Mouse (Mus musculus): Measurements from ENCODE around the gene Zfp68. TPM values are rescaled to one million over a fixed set of nuclear protein-coding genes. Genes with fewer than 3 reads are reported as not detected.
A peak's percentile ranks its signal among the peaks of the same experiment; 100 is the strongest.

Zfp68 gene
- 77.6 and 77.8 TPM in 2 replicates for polyA plus RNA-seq (2014; fragmentation: Nextera tagmentation; extraction: Ambion mirVana)

DNA sequence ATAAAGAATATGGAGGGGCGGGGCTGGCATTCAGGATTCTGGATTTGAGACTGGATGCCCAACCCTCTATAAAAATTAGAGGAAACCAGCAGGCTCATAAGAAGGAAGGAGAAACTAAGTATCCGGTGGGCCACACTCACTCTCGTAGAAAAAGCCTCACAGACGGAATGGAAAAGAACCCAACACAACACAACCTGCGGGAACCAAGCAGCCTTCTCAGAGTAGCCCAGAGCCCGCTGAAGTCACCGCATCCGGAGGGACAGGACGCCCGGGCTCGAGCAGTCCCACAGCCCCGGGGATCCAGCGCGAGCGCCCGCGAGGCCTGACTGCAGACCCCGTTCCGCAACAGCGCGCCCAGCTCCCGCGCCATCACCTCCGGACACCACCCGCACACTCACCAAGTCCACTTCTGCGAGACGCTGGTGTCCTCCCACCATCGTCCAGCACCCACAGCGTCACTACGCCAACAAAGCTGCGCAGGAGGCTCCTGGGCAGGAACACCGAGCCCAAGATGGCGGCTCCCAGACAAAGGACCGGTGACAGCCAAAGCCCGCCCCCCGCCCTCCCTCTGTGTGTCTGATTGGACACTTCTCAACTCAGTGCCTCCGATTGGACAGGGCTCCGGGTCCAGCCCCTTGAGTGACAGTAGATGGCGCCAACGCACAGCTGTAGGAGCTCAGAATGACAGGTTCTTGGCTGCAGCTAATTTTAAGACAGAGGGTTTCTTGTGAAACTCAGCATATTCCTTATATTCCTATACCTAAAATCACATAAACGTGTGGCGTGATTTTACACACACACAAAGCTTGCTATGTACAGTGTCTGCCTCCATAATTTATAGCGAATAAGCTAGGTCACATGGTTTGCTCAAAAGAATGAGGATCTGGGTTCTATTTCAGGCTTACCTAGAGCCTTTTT is at the start of gene Zfp68:
Gene Zfp68, minus strand, starts transcription at position 551 of the 918 bp plus-strand sequence.
- ATAC-seq (ENCODE audit: insufficient number of reproducible peaks, low FRiP score, low TSS enrichment, low read depth) (peak; percentile 97), DNase-seq (ENCODE audit: low spot score) (peak; percentile 95)
- peak within 1 kb of the TSS; percentile 92 for H3K27ac ChIP-seq (replicated peaks; ENCODE audit: low read depth, low read length)
- H3K9ac ChIP-seq (ENCODE audit: low read length): peak within 1 kb of the TSS; percentile 97
- H3K36me3 ChIP-seq (ENCODE audit: control insufficient read depth, insufficient read depth, low read length): peaks cover 31% of the 10 kb centered on the region
- H3K27me3 ChIP-seq (ENCODE audit: control insufficient read depth, insufficient read depth, low read length): no peaks in the 10 kb centered on the region
- H3K4me1 ChIP-seq (ENCODE audit: control insufficient read depth, insufficient read depth, low read length): 0 out of 2 replicates have a peak, but pooled peaks cover 2% of the 10 kb centered on the region
- H3K9me3 ChIP-seq (ENCODE audit: control insufficient read depth, low read length): peaks cover 13% of the 10 kb centered on the region; the same call in 1 of the 2 replicates
- peak within 1 kb of the TSS; percentile 92 for H3K4me3 ChIP-seq (ENCODE audit: low read depth, low read length)
- WGBS: under 1% methylated on average over 43 of the region's 43 CpGs
- H3K4me2 ChIP-seq (ENCODE audit: low read depth, severe bottlenecking): peak within 1 kb of the TSS; percentile 35

DNA sequence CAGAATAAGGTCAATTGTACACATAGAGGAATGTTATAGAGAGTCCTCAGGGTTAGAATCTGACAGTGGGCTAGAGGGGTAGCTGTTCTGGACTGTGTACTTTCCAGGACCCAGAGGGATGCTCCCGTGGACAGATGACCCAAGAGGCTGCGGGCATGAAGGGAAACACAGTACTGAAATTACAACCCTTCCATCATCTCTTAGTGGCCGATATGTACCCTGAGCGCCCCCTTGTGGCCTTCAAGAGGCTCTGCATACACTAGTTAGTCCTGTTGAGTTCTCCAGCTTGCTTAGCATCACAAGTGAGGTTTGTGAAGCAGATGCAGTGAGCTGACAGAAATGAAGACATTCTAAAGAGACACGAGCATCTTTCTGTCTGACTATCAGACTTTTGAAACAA is 39.4 kb upstream of the Zfp68 start:
- Histone ChIP-seq H3K9ac (ENCODE audit: low read length) (no peak overlapping the region), H3K36me3 (ENCODE audit: control insufficient read depth, insufficient read depth, low read length) (no peaks in the 10 kb centered on the region), H3K9me3 (ENCODE audit: control insufficient read depth, low read length) (no peaks in the 10 kb centered on the region), H3K4me1 (ENCODE audit: control insufficient read depth, insufficient read depth, low read length) (no peaks in the 10 kb centered on the region), H3K4me3 (ENCODE audit: low read depth, low read length) (no peak overlapping the region), H3K27ac (replicated peaks; ENCODE audit: low read depth, low read length) (no peak overlapping the region), H3K27me3 (ENCODE audit: control insufficient read depth, insufficient read depth, low read length) (no peaks in the 10 kb centered on the region), H3K4me2 (ENCODE audit: low read depth, severe bottlenecking) (no peak overlapping the region)
- DNase-seq (ENCODE audit: low spot score): peak; percentile 78
- 15% methylated on average over 5 of the region's 5 CpGs for WGBS
- no peak for ATAC-seq (ENCODE audit: insufficient number of reproducible peaks, low FRiP score, low TSS enrichment, low read depth)

DNA sequence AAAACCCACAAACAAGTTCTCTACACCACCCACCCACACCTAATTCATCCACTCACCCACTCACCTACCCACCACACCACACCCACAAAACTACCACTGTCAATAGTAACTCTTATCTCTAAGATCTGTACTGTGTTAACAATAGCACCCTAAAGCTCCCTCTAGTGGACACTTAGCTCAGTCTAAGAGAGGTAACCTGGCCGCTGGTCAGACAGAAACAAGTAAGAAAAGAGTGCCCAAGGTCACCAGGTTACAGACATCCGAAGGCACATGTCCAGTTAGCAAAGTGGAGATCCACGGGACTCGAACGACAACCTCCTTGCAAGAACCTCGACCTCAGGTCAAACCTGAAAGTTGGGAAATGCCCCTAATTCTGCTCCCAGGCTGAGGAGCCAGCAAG is 38.3 kb upstream of the Zfp68 start:
- no peak overlapping the region for H3K9ac ChIP-seq (ENCODE audit: low read length)
- ATAC-seq (ENCODE audit: insufficient number of reproducible peaks, low FRiP score, low TSS enrichment, low read depth): peak; percentile 62; the same call in 1 of the 2 replicates
- 32% methylated on average over 6 of the region's 6 CpGs for WGBS
- H3K9me3 ChIP-seq (ENCODE audit: control insufficient read depth, low read length): no peaks in the 10 kb centered on the region
- no peaks in the 10 kb centered on the region for H3K36me3 ChIP-seq (ENCODE audit: control insufficient read depth, insufficient read depth, low read length)
- no peak overlapping the region for H3K27ac ChIP-seq (replicated peaks; ENCODE audit: low read depth, low read length)
- no peak overlapping the region for H3K4me3 ChIP-seq (ENCODE audit: low read depth, low read length)
- no peak overlapping the region for H3K4me2 ChIP-seq (ENCODE audit: low read depth, severe bottlenecking)
- no peaks in the 10 kb centered on the region for H3K27me3 ChIP-seq (ENCODE audit: control insufficient read depth, insufficient read depth, low read length)
- no peaks in the 10 kb centered on the region for H3K4me1 ChIP-seq (ENCODE audit: control insufficient read depth, insufficient read depth, low read length)
- peak; percentile 36 for DNase-seq (ENCODE audit: low spot score)

DNA sequence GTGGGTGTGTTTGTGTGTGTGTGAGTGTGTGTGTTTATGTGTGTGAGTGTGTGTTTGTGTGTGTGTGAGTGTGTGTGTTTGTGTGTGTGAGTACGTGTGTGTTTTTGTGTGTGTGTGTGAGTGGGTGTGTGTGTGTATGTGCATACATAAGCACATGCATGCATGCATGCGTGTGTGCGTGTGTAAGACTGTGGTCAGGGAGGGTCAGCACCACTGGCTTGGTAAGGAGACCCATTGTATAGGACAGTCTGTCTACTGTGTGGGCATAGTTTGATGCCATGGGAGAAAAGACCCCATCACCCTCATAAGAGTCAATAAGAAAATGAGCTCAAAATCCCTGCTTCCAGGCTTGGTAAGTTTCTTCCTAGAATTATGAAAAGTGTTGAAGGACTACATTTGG is 37.8 kb upstream of the Zfp68 start:
- Histone ChIP-seq H3K36me3 (ENCODE audit: control insufficient read depth, insufficient read depth, low read length) (no peaks in the 10 kb centered on the region), H3K9ac (ENCODE audit: low read length) (no peak overlapping the region), H3K27me3 (ENCODE audit: control insufficient read depth, insufficient read depth, low read length) (no peaks in the 10 kb centered on the region), H3K9me3 (ENCODE audit: control insufficient read depth, low read length) (no peaks in the 10 kb centered on the region), H3K27ac (replicated peaks; ENCODE audit: low read depth, low read length) (no peak overlapping the region), H3K4me3 (ENCODE audit: low read depth, low read length) (no peak overlapping the region), H3K4me1 (ENCODE audit: control insufficient read depth, insufficient read depth, low read length) (no peaks in the 10 kb centered on the region), H3K4me2 (ENCODE audit: low read depth, severe bottlenecking) (no peak overlapping the region)
- ATAC-seq (ENCODE audit: insufficient number of reproducible peaks, low FRiP score, low TSS enrichment, low read depth): no peak
- DNase-seq (ENCODE audit: low spot score): no peak
- 90% methylated on average over 3 of the region's 3 CpGs for WGBS

DNA sequence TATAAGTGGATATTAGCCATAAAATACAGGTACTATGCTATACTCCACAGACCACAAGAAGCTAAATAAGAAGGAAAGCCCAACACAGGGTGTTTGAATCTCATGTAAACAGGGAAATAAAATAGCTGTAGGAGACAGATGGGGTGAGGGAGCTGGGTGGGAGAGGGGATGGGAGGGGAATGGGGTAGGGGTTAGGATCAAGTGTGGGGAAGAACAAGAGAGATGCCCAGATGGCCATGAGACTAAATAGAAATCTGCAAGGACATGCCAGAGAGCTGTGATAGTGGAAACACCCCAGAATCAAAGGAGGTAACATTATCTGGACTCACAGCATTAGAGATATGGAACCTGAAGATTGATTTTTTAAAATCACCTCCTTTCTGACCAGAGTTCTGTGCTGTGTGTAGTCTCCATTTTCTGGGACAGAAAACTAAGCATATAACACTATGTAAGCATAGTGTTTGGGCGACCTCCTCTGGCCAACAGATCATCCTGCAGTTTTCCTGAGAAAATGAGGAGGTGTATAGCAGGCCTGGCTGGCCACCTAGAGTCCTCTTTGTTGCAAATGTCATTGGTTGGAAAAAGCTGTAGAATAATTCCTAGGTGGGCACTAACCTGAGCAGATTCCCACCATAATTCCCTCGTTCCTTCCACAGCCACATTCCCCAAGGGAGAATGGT is 37.1 kb upstream of the Zfp68 start:
- Histone ChIP-seq H3K36me3 (ENCODE audit: control insufficient read depth, insufficient read depth, low read length) (no peaks in the 10 kb centered on the region), H3K27ac (replicated peaks; ENCODE audit: low read depth, low read length) (no peak overlapping the region), H3K27me3 (ENCODE audit: control insufficient read depth, insufficient read depth, low read length) (no peaks in the 10 kb centered on the region), H3K4me2 (ENCODE audit: low read depth, severe bottlenecking) (no peak overlapping the region), H3K4me1 (ENCODE audit: control insufficient read depth, insufficient read depth, low read length) (no peaks in the 10 kb centered on the region), H3K4me3 (ENCODE audit: low read depth, low read length) (no peak overlapping the region), H3K9ac (ENCODE audit: low read length) (no peak overlapping the region), H3K9me3 (ENCODE audit: control insufficient read depth, low read length) (no peaks in the 10 kb centered on the region)
- WGBS: 24% methylated on average over 2 of the region's 2 CpGs
- ATAC-seq (ENCODE audit: insufficient number of reproducible peaks, low FRiP score, low TSS enrichment, low read depth) (0 out of 2 replicates have a peak, but pooled peaks have one; percentile 62), DNase-seq (ENCODE audit: low spot score) (peak; percentile 63)

DNA sequence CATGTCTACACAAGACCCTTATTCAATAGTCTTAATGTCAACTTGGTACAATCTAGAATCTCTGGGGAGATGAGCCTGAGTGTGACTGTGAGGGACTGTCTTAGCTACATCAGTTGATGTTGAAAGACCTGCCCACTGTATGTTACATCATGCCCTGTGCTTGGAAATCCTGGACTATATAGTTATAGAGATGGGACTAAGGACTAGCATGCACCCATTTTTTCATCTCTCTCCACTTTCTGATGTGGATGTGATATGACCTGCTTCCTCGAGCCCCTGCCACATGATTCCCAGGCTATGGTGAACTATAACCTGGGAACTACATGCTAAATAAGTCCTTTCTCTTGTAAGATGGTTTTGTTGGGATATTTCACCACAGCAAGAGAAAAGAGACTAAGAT is 33.4 kb upstream of the Zfp68 start:
- H3K27ac ChIP-seq (replicated peaks; ENCODE audit: low read depth, low read length): no peak overlapping the region
- ATAC-seq (ENCODE audit: insufficient number of reproducible peaks, low FRiP score, low TSS enrichment, low read depth) (no peak), DNase-seq (ENCODE audit: low spot score) (no peak)
- H3K36me3 ChIP-seq (ENCODE audit: control insufficient read depth, insufficient read depth, low read length): no peaks in the 10 kb centered on the region
- H3K27me3 ChIP-seq (ENCODE audit: control insufficient read depth, insufficient read depth, low read length): no peaks in the 10 kb centered on the region
- no peak overlapping the region for H3K4me3 ChIP-seq (ENCODE audit: low read depth, low read length)
- no peaks in the 10 kb centered on the region for H3K9me3 ChIP-seq (ENCODE audit: control insufficient read depth, low read length)
- 90% methylated on average over 1 of the region's 1 CpGs for WGBS
- H3K4me2 ChIP-seq (ENCODE audit: low read depth, severe bottlenecking): no peak overlapping the region
- no peaks in the 10 kb centered on the region for H3K4me1 ChIP-seq (ENCODE audit: control insufficient read depth, insufficient read depth, low read length)
- no peak overlapping the region for H3K9ac ChIP-seq (ENCODE audit: low read length)

DNA sequence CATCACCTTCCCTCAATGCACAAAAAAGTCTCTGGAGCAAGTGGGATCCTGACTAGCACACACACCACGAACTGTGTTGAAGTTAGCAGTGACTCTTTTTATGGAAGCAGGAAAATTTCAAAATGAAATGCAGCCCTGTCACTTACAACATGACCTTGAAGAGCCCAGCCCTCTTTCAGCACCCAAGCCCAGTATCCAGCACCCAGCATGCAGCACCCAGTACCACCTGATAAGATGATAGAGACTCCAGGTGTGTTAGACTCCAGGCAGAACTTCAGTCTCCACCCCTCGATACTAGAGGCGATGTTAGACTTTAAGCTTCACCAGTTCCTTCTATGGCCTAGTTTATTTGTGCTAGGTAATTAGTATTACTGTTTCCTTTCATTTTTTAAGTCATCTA is 22.2 kb upstream of the Zfp68 start:
- WGBS: 96% methylated on average over 3 of the region's 3 CpGs
- no peak overlapping the region for H3K9ac ChIP-seq (ENCODE audit: low read length)
- no peak for ATAC-seq (ENCODE audit: insufficient number of reproducible peaks, low FRiP score, low TSS enrichment, low read depth)

DNA sequence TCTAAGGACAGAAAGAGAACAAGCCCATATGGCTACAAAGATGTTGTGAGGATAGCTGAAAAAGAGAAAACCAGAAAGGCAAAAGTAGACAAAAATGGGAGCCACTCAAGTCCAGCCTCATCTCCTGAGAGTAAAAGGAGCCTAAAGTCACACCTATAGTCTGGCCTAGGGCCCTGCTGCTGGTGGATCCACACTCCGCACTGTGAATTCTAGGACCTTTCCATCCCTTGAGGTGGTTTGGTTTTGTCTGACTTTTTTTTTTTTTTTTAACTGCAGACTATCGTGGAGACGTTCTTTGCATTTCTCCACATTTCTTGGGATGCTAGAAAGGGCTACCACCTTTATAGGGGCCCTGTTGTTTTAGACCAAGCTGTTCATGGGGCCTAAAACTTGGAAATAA is 21.5 kb upstream of the Zfp68 start:
- 95% methylated on average over 3 of the region's 3 CpGs for WGBS
- Histone ChIP-seq H3K4me3 (ENCODE audit: low read depth, low read length) (no peak overlapping the region), H3K4me1 (ENCODE audit: control insufficient read depth, insufficient read depth, low read length) (no peaks in the 10 kb centered on the region), H3K9ac (ENCODE audit: low read length) (no peak overlapping the region), H3K27me3 (ENCODE audit: control insufficient read depth, insufficient read depth, low read length) (no peaks in the 10 kb centered on the region), H3K9me3 (ENCODE audit: control insufficient read depth, low read length) (no peaks in the 10 kb centered on the region), H3K27ac (replicated peaks; ENCODE audit: low read depth, low read length) (no peak overlapping the region), H3K36me3 (ENCODE audit: control insufficient read depth, insufficient read depth, low read length) (peaks cover 8% of the 10 kb centered on the region; the same call in 1 of the 2 replicates), H3K4me2 (ENCODE audit: low read depth, severe bottlenecking) (no peak overlapping the region)
- DNase-seq (ENCODE audit: low spot score): no peak
- no peak for ATAC-seq (ENCODE audit: insufficient number of reproducible peaks, low FRiP score, low TSS enrichment, low read depth)

More for the DNA sequence above, 22.2 kb upstream of the Zfp68 start:
- H3K4me2 ChIP-seq (ENCODE audit: low read depth, severe bottlenecking): no peak overlapping the region
- no peaks in the 10 kb centered on the region for H3K4me1 ChIP-seq (ENCODE audit: control insufficient read depth, insufficient read depth, low read length)
- H3K36me3 ChIP-seq (ENCODE audit: control insufficient read depth, insufficient read depth, low read length): peaks cover 8% of the 10 kb centered on the region; the same call in 1 of the 2 replicates
- no peak overlapping the region for H3K27ac ChIP-seq (replicated peaks; ENCODE audit: low read depth, low read length)
- no peaks in the 10 kb centered on the region for H3K9me3 ChIP-seq (ENCODE audit: control insufficient read depth, low read length)
- no peak overlapping the region for H3K4me3 ChIP-seq (ENCODE audit: low read depth, low read length)
- no peaks in the 10 kb centered on the region for H3K27me3 ChIP-seq (ENCODE audit: control insufficient read depth, insufficient read depth, low read length)
- no peak for DNase-seq (ENCODE audit: low spot score)

Measured in limb, embryonic 11.5 days (tissue).